Mouse (Mus musculus): ENCODE measurements at regions not wholly inside any gene's neighbourhood (a gene's known extent, or its start where the extent isn't known, plus 50 kb on each side); places are given as distances from the start of the nearest gene placed in this dataset.
"Not testable (repeated sequence)": the region's sequence is repeated elsewhere in the genome, so short reads cannot be mapped to it uniquely, and the experiment has no call there.

DNA sequence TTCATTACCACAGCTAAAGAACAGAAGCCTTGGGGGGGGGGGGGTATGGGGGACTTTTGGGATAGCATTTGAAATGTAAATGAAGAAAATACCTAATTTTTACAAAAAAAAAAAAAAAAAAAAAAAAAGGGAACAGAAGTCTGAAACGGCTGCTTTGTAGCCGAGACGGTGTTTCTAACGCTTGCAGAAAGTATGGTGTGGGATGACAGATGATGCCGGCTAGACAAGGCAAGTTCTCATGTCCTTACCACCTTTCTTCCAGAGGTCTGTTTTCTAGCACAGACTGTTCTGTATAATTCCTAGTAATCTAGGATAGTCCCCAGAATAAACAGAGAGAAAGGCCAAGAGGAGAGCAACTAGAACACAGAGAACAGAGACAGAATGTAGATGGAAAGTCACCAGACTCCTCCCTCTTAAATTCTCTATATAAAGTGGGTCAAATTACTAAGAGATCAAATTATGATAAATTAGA, 67.2 kb upstream of the Chd2 start:
- DNase-seq (ENCODE audit: low read depth, low spot score) = peak; percentile 47

DNA sequence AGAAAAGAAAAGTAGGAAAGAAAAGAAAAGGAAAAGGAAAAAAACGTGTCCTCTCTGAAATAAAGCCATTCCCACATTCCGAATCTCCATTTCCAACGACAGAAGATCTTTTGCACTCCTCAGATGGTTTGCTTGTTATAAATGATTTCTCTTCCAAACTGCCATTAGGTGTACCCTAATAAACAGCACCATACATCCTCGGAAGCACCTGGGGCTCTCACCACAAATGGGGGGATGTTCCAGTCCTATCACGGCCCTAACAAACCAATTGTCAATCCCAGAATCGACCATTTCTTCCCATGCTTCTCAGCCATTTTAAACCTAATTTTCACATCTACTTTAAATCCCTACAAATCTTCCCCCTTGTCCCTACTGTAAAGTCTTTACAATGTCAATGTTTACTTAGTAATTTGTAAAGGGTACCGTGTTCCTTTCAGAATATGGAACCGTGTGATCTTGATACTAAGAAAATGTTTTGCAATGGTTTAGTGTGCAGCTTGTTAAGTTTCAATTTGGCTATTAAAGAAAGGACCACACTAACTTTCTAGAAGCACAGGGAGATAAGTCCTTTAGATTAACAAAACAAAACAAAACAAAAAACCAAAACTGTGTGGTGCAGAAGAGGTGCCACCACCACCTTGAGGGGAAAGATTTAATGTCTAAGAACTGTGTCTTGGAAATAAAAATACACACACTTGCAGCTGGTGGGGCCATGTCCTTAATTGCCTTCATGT, 66.6 kb upstream of the Chd2 start:
- no peak for DNase-seq (ENCODE audit: low read depth, low spot score)

DNA sequence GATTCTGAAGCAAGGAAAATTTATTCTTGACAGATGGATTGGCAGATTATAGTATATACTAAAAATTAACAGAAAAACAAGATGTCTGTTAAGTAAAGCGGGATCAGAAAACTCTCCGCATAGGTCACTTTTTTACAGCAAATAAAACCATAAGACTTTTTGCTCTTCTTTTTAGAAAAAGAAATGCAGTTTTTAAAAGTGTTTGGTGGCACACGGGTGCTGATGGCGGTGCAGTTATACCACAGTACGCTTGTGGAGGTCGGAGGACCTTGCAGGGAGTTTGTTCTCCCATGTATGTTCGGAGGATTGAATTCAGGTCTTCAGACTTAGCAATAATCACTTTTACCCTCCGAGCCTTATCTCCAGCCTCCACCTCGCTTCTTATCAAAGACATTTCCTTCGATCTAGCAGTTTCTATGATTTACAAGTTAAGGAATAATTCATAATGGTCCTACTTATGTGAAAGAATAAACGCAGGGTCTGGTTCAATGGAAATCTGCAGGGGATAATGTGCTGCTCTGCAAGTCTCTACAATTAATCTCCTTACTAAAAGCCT, 65.9 kb upstream of the Chd2 start:
- peak; percentile 55 for DNase-seq (ENCODE audit: low read depth, low spot score)

DNA sequence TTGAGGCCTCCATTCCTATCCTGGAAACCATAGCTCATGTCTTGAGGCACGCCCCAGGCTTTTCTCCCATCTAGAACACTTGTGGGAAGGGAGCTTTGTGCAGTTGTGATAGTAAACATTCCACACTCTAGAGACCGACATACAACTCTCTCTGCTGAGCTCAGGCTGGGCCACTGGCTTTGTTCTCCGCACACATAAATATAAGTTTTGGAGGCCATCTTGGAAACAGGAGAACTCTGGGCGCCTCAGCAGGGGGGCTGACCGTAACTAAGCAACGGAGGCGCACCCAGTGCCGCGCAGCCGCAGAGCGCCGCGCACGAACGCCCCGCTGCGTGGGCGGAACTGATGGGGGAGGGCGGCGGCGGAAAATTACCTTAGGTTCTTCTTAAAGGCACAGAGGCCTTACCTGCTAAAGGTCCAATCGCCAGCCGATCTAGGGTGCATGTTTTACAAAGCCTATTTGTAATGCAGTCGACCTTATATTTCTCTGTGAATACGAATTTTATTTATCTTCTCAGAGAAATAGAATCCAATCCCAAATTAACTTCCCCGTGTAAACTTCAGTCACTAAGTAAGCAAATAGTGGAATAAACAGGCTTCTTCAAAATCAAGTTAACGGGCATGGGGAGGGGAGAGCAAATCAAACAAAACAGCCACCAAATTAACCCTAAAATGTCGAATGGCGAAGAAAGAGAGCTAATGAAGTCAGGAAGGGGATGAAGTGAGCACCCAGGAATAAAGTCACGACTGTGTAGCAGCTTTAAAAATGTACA, 65.2 kb upstream of the Chd2 start:
- DNase-seq (ENCODE audit: low read depth, low spot score) = peak; percentile 97

DNA sequence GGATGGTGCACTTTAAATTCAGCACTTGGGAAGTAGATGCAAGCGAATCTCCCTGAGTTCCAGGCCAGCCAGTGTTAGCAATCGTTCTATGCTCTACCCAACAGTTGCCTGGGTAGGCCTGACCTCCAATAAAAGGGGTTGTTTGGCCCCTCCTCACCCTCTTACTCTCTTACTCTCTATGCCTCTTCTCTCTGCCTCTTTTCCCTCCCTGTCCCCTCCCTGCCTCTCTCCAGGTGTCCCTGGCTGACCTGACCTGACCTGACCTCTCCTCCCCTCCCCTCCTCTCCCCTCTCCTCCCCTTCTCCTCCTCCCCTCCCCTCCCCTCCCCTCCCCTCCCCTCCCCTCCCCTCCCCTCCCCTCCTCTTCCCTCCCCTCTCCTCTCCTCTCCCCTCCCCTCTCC, 63.0 kb upstream of the Chd2 start:
- no peak for DNase-seq (ENCODE audit: low read depth, low spot score)

DNA sequence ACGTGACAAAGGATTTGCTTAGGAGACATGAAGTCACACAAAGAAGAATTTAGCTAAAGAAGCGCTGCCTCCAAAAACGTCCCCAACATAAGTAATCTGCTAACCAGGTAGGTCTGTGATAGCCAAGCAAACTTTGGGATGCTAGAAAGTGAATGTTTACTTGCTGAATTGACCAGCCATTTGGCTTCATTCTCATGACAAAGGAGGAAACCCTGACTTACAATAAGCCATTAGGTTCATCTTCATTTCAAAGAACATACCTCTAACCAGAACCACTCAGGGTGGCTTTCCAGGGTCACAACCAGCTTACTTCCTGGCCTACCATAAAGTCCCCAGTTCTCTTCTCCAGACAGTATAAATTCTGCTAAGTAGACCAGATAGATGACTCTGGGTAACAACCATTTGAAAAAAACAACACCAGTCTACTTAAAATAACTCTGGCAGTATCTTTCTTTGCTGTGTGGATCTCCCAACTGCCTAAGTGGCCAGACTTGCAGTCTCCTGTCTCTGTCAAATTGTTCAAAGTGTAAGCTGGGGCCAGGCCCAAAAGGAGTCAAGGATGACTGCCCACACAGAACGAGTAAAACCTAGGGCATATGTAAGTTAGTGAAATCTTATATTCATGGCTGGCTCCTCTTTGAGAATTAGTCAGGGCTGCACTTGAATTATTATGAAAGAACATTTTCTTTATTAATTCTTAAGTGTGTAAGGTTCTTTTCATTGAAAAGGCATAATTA, 61.4 kb upstream of the Chd2 start:
- no peak for DNase-seq (ENCODE audit: low read depth, low spot score)

DNA sequence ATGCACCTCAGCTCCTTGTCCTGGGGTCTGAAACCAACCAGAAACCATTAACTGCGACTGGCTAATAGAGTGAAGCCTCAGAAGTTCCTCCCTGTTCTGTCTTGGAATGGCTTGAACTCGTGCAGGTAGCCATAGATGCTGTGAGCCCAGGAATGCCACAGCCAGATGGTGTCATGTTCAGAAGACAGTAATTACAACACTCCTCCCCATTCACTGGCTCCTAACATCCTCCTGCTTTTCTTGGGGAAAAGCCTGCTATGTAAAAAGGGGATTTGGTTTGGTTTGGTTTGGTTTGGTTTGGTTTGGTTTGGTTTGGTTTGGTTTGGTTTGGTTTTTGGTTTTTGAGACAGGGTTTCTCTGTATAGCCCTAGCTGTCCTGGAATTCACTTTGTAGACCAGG, 59.7 kb upstream of the Chd2 start:
- DNase-seq (ENCODE audit: low read depth, low spot score) = no peak

DNA sequence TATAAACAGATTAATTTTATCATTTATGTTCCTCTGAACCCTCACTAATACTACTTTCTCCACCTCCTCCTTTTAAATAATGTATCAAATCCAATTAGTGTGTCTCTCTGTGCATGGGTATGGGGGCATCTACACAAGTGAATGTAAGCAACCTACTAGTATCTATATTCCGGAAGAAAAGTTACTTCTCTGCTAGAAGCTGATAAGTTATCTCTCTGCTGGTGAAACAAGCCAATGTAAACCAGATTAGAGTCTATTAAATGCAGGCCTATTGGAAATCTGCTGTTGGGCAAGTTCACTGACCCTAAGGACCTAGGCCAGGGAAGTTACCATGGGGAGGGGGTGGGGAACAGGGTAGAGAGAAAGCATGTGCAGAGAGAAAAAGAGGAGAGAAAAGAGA, 59.1 kb upstream of the Chd2 start:
- no peak for DNase-seq (ENCODE audit: low read depth, low spot score)

DNA sequence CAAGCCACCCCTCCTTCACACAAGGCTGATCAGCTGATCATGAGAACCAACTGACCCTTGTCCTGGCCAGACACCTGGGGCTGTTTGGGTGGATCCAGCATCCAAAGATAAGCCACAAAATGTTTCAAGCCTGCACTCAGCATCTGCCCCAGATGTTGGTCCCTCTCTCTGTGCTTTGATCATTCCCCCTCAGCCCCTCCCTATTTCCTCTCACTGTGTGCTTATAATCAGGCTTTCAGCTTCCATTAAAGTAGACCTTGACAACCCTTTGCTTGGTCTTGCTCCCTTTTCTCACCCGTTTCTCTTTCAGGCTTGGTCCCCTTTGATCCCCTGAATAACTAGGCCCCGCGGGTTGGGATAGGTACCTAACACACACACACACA, 58.4 kb upstream of the Chd2 start:
- DNase-seq (ENCODE audit: low read depth, low spot score) = not testable (repeated sequence)

DNA sequence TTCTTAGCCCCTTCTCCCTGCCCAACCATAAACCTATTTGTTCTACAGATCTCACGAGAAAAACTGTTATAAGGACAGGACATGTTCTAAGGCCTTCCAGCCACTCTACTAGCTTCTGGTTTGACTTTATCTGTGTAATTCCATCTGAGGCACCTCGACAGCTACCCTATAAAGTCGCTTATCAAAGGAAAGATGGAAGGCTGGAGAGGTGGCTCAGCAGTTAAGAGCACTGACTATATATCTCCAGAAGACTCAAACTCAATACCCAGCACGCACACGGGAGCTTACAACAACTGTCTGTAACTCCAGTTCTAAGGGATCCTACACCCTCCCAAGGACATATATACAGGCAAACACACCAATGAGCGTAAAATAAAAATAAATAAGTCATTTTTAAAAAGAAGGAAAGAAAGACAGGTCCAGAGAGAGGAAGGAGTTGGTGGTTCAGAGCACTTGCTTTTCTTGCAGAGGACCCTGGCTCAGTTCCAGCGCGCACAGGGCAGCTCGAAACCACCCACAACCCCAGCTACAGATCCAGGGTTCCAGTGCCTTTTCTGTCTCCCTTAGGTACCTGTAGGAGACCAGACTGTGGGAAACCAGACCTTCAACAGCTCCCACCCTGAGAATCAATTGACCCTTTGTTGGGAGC, 57.8 kb upstream of the Chd2 start:
- no peak for DNase-seq (ENCODE audit: low read depth, low spot score)

DNA sequence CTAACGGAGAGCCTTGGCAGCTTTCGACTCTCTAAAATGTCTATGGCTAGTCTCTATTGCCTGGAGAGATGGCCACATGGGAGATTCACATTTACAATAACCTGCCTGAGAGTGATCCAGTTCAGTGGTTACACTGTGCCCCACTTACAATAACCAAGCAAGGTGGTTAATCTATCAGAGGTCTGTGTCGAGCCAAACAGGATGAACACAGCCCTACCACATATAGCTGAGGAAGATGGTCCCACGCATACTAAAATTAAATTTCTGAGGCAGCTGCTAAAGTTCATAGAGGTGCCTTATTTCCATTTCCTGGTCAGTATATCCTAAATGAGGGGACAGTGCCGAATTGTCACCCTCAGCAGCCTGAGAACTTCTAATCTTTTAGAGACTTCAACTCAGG, 56.3 kb upstream of the Chd2 start:
- DNase-seq (ENCODE audit: low read depth, low spot score) = no peak

DNA sequence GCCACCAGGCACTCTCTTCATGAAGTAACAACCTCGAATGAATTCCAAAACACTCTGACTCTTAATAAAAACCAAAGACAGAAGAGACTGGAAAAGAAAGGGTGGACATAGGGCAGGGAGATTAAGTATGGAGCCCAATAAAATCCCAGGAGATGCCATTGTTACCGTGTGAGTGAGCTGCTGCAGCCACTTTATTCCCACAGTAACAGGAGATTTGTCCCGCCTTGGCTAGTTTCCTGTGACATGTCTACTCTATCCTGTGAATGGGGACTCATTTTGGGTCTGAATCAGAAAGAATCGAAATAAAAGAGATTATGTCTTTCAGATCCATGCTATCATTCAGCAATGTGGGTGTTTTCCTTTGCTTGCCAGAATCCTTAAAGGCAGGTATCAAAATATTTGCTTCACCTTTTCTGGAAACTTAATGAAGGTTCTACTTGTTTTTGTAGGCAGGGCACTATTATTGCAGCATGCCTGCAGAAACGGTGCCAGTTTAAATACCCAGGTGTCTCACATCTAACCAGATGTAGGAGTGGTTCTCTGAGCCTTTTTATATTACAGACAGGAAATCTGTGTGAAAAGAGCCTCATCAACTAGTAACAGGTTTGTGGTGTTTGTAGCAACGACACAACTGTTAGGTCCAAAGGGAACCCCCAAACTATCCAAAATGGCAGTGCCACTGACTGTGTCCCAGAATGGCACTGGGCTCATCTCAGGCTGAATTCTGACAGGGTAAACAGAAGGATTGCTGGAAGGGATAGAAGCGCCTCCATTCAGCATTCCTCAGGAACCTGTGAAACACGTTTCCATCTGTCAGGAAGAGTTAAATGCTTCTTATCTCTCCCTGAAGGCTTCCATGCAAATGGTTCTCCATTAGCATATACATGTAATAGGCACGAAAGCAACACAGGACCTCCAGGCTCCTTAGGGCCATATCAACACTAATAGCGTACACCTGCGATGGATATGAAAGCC, 55.5 kb upstream of the Chd2 start:
- no peak for DNase-seq (ENCODE audit: low read depth, low spot score)

DNA sequence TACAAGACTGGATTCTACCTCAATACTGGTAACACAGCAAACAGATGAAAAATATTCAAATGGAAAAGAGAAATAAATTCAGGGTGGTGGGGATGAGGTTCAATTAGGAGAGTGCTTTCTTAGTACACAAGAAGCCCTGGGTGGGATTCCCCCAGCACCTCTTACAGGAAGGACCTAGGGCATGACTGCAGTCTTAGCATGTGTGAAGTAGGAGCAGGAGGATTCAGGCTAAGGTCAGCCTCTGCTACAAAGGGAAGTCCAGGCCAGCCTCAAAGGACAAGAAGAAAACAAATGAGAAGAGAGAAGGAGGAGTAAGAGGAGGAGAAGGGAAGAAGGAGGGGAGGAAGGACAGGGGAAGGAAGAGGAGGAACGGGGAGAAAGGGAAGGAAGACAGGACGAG, 54.8 kb upstream of the Chd2 start:
- DNase-seq (ENCODE audit: low read depth, low spot score) = no peak

DNA sequence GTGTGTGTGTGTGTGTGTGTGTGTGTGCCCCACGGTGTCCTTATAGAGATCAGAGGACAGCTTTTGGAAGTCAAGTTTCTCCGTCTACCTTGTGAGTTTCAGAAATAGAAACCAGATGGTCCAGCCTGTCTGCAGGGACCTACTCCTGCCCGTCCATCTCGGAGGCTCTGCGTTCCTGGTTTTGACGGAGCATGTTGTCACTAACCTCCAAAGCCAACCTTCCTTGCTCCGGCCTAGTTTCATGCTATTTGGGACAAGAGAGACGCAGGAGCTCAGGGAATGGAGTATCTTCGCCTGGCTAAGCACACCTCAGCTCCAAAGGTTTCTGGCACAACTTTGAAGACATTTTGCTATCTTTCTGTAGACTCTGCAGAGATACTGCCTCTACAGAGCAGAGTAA, 54.2 kb upstream of the Chd2 start:
- DNase-seq (ENCODE audit: low read depth, low spot score) = peak; percentile 91

DNA sequence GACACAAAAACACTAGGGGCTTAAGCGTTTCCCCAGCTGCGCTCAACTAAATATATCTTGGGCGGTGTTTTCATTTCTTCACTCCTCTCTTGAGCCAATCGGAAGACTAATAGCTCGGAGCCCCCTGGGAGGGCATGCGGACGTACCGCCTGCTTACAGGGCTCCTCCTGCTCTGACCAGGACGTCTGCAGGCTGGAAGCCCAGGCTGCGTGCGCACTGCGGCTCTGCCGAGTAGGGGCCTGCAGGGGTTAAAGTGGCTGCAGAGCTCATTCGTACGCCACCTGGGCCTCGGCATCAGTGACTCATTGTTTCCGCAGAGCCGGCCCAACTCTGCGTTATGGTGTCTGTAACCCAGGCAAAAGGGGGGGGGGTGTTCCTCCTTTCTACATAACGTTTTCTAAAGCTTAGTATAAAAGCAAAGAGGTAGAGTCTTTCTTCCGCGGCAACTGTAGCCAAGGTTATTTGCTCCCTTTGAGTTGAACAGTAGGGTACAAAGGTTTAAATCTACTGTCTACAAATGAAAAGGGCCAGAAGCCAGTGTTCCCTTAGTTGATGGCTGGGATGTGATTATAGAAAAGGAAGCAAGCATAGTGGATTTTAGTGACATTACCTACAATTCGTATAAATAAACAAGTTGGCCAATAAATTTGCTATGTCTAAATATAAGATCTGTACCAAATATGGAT, 53.7 kb upstream of the Chd2 start:
- peak; percentile 98 for DNase-seq (ENCODE audit: low read depth, low spot score)

DNA sequence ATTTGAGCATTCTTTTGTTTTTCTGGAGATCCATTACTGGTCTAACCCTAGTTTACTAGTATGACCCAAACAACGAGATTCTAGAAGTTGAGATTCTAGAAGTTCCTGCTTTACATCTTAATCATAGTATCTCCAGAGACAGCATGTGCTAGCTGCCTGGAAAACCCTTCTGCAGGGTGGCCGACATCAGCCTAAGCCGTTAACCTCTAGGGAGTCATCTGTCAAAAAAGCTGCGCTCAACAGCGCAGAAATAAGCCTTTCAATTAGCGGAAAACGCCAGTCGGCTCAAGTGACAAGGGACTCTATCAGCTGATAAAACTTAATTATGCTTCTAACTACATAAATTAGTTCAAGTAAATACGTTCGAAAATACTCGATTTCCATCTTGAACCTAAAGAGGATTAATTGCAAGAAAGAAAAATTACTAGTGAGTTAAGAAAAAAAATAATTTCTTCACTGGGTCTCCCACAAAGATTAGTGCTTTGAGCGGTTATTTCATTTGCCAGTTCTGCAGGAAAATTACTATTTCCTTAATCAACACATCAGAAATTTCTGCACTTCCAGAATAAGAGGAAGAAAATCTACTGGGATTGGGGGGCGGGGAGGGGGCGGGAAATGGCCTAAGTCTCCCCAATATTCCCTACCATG, 53.0 kb upstream of the Chd2 start:
- DNase-seq (ENCODE audit: low read depth, low spot score) = peak; percentile 61

DNA sequence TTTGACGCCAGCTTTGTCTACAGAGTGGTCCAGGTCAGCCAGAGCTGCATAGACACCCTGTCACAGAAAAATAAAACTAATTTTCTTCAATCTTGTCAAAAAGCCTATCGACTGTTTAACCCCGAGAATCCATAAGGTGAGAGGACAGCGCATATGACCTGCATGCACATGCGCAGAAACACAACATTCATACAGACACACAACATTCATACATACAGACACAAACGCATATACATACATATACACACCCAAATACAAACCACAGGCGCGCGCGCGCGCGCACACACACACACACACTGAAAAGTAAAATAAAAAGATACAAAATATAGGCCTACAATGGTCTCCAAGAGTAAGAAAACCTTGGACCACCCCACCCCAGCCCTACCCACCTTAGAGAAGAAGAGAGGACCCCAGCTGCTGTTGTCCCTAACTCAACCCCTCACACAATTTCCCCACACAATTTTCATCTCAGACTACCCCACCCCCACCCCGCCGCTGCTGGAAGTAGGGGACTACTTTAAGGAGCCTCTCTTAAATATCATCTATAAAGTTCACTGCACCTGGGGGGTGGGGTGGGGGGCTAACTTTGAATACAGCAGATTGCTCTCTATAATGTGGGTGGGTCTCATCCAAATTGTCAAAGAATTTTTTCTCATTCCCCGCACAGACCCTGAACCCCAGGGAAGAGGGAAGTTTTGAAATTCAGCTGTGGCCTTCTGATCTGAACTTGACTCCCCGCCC, 52.2 kb upstream of the Chd2 start:
- no peak for DNase-seq (ENCODE audit: low read depth, low spot score)

DNA sequence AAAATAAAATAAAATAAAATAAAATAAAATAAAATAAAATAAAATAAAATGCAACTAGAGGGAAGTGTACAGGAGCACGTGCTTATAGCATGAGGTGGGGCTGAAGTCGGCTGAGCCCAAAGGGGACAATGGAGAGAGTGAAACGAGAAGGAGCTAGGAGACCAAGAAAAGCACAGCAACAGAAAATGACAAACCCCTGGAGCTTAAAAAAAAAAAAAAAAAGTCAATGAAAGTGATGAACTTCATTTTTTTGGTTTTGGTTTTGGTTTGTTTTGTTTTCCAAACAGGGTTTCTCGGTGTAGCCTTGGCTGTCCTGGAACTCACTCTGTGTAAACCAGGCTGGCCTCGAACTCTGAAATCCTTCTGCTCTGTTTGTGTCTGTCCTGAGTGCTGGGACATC, 51.2 kb upstream of the Chd2 start:
- DNase-seq (ENCODE audit: low read depth, low spot score) = no peak
